Mouse (Mus musculus) heart, embryonic 10.5 days (tissue): ENCODE results near the gene Amz2. TPM values are rescaled to one million over a fixed set of nuclear protein-coding genes. Genes with fewer than 3 reads are reported as not detected.

Experiments used
- DNase-seq: peaks from one replicate; pipeline ENCODE4 v3.0.0-alpha.2; 2017; ENCODE audit warnings: low spot score
- H3K27ac ChIP-seq: fragments of 300-500 bp; sonication (generic); 2 replicates; pipeline ENCODE4 v1.5.1; 2016; ENCODE audit warnings: mild to moderate bottlenecking
- H3K27me3 ChIP-seq: fragments of 300-500 bp; sonication (generic); 2 replicates; pipeline ENCODE4 v1.6.1; 2016; ENCODE audit warnings: mild to moderate bottlenecking; ENCODE audit not compliant: poor library complexity, insufficient read depth, severe bottlenecking
- H3K36me3 ChIP-seq: fragments of 300-500 bp; sonication (generic); 2 replicates; pipeline ENCODE4 v1.6.1; 2016; ENCODE audit warnings: mild to moderate bottlenecking, moderate library complexity
- H3K4me1 ChIP-seq: fragments of 300-500 bp; sonication (generic); 2 replicates; pipeline ENCODE4 v1.6.1; 2016; ENCODE audit warnings: mild to moderate bottlenecking
- H3K4me3 ChIP-seq: fragments of 300-500 bp; sonication (generic); 2 replicates; pipeline ENCODE4 v1.5.1; 2016; ENCODE audit warnings: mild to moderate bottlenecking, moderate library complexity
- H3K9me3 ChIP-seq: fragments of 300-500 bp; sonication (generic); 2 replicates; pipeline ENCODE4 v1.6.1; 2016; ENCODE audit warnings: mild to moderate bottlenecking, moderate library complexity
- WGBS: fragments of 180-500 bp; shearing (Covaris S2); methylation state at CpG from one replicate; pipeline ENCODE4 v1.1.7; 2016; 5-methylcytosine and 5-hydroxymethylcytosine counted together
- polyA plus RNA-seq: library from polyadenylated mRNA; unstranded; fragments of >200 nt; fragmentation: Nextera tagmentation; extraction: Ambion mirVana; gene quantifications from 2 replicates; pipeline ENCODE4 v1.2.1, GENCODE M21; 2016

Gene Amz2
- polyA plus RNA-seq, 1 experiment from 2014 or later = 35.4 TPM

DNA sequence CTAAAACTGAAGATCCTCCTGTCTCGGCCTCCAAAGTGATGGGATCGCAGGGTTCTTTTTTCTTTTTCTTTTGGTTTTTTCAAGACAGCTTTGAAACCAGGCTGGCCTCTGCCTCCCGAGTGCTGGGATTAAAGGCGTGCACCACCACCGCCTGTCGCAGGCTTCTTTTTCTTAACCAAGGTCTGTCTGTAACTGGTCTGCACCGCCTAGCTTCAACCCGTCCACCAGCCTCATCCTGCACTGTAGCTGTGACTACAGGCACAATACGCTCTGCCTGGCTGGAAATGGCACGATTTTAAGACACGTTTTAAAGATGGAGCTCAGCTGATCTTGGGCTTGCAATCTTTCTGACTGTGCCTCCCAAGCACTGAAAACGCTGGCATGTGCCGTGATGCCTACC lies 49.1 kb downstream of the Amz2 start:
- H3K27me3 ChIP-seq = 0 out of 2 replicates have a peak, but pooled peaks cover 9% of the 10 kb centered on the region
- 84% methylated on average over 13 of the region's 13 CpGs for WGBS

DNA sequence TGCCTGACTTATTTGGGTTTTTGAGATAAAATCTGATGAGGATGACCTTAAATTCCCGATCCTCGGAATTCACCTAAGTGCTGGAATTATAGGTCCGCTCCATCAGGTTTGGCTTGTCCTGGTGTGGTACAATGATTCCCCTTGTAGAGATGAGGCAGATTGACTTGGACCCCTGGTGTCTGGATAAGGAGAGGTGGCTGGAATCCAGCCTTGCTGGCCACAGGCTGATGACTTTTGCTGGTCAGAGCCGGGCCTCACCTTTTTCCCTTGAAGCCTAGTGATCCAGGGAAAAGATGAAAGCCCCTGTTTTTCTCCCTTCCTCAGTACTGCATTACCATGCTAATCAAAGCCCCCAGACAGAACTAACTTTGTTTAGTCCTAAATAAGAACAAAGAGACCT lies 50.0 kb downstream of the Amz2 start:
- DNase-seq = no peak
- no peaks in the 10 kb centered on the region for H3K9me3 ChIP-seq
- no peaks in the 10 kb centered on the region for H3K36me3 ChIP-seq
- H3K27me3 ChIP-seq = 0 out of 2 replicates have a peak, but pooled peaks cover 9% of the 10 kb centered on the region
- H3K27ac ChIP-seq = no peak overlapping the region
- WGBS = 75% methylated on average over 4 of the region's 4 CpGs
- peaks cover 38% of the 10 kb centered on the region for H3K4me1 ChIP-seq
- H3K4me3 ChIP-seq = no peak overlapping the region

More for the DNA sequence above, 49.1 kb downstream of the Amz2 start:
- no peak for DNase-seq
- no peaks in the 10 kb centered on the region for H3K9me3 ChIP-seq
- H3K36me3 ChIP-seq = no peaks in the 10 kb centered on the region
- H3K27ac ChIP-seq = no peak overlapping the region
- no peak overlapping the region for H3K4me3 ChIP-seq
- H3K4me1 ChIP-seq = peaks cover 33% of the 10 kb centered on the region

DNA sequence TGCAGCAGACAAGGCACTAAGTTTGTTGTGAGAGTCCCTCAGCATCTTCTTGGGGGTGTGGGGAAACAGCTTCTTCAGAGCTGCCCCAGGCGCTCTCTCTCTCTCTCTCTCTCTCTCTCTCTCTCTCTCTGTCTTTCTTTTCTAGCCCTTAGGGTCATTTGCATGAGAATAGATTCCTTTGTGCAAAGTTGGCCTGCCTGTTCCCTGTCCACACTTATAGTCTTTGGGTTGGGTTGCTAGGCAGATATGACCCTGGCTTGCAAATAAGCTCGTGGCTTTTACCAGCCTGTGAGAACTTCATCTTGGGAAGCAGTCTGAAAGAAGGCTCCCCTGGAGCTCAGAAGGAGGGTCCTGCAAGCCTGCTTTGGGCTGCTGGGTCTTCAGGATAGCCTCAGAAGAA lies 50.5 kb downstream of the Amz2 start:
- peak overlapping the region; percentile 0; the same call in 1 of the 2 replicates for H3K27ac ChIP-seq
- WGBS = 61% methylated on average over 2 of the region's 2 CpGs
- no peak for DNase-seq
- H3K27me3 ChIP-seq = 0 out of 2 replicates have a peak, but pooled peaks cover 9% of the 10 kb centered on the region
- H3K36me3 ChIP-seq = no peaks in the 10 kb centered on the region
- H3K9me3 ChIP-seq = no peaks in the 10 kb centered on the region
- H3K4me1 ChIP-seq = peaks cover 36% of the 10 kb centered on the region
- no peak overlapping the region for H3K4me3 ChIP-seq

DNA sequence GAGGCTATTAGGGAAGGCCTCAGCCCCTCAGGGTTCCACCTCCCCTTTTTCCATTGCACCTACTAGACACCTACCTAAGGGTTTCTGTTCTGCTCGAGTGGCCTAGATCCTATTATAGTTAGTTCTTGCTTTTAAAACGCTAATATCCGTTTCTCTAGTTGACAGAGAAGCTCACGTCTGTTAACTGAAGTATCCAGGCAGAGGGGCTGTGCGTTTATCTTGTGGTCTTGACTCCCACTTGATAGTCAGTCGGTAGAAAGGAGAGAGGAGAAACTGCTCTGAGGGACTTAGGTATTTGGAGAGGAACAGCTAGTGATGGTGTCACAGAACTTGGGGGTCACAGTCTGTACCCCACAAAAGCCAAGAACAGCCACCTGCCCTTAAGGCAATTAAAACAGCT lies 50.9 kb downstream of the Amz2 start:
- Histone ChIP-seq H3K4me1 (peaks cover 32% of the 10 kb centered on the region), H3K27ac (peak overlapping the region; percentile 0; the same call in 1 of the 2 replicates), H3K9me3 (no peaks in the 10 kb centered on the region), H3K4me3 (no peak overlapping the region), H3K27me3 (0 out of 2 replicates have a peak, but pooled peaks cover 9% of the 10 kb centered on the region), H3K36me3 (no peaks in the 10 kb centered on the region)
- DNase-seq = no peak
- WGBS = 35% methylated on average over 6 of the region's 6 CpGs

DNA sequence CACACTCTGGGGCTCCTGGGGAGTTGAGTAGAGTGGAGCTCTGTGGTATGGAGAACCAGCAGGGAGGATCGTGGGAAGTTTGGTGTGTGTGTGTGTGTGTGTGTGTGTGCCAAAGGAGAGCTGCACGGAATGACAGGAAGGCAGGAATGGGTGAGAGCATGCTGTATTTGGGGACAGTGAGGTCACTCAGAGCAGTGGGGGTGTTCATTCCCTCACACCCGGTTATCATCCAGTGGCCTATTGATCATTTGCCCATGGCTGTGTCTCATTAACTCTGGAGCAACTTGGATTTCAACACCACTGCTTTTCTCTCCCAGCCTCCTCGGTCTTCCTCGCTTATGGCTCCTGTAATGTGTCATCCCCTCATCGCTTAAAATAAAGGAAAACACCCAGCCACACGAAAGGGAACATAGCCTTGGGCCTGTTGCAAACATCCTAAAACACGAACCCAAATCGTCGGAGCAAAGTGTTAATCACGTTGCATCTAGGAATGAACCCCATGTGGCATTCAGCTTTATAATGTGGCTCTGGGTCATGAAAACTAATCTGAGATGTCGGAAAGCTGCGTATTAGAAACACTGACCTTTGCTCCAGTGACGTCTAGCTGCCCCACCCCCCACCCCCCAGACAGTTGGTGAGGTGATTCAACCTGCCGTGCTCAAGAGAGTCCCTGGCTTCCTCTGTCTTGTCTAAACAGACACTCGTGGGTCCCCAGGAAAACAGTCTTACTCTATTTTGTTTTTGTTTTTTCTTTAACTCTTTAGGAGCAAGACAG lies 52.0 kb downstream of the Amz2 start:
- Histone ChIP-seq H3K9me3 (no peaks in the 10 kb centered on the region), H3K36me3 (no peaks in the 10 kb centered on the region), H3K4me3 (no peak overlapping the region), H3K4me1 (peaks cover 28% of the 10 kb centered on the region), H3K27ac (no peak overlapping the region), H3K27me3 (0 out of 2 replicates have a peak, but pooled peaks cover 9% of the 10 kb centered on the region)
- no peak for DNase-seq
- 45% methylated on average over 16 of the region's 16 CpGs for WGBS

DNA sequence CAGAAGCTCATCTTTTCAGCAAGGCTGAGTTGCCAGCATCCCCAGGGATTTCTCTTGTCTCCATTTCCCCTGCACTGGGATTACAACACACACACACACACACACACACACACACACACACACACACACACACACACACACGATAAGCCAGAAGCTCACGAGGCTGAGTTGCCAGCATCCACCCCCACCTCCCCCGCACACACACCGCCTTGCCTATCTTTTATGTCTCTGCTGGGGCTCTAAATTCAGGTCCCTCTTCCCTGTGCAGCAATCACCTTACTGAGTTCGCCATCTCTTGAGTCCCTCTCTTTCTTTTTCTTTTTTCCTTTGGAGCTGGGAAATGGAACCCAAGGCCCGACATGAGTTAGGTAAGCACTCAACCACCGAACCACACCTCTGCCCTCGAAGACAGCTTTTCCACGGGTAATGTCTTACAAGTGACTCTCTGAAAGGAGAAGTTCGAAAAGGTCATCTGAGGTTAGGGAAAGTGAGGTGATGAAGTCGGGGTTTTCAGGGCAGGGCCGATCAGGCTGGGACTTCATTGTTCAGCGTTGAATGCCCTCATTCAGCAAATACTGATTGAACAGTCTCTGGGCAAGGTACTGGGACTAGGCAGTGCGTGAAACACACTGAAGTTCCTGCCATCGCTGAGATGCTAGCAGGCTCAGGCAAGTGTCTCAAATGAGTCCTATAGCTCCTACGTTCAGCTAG lies 54.0 kb downstream of the Amz2 start:
- no peak overlapping the region for H3K4me3 ChIP-seq
- H3K36me3 ChIP-seq = no peaks in the 10 kb centered on the region
- H3K9me3 ChIP-seq = no peaks in the 10 kb centered on the region
- H3K27ac ChIP-seq = no peak overlapping the region
- H3K4me1 ChIP-seq = peaks cover 20% of the 10 kb centered on the region; the same call in 1 of the 2 replicates
- 71% methylated on average over 16 of the region's 16 CpGs for whole genome bisulfite sequencing
- H3K27me3 ChIP-seq = 0 out of 2 replicates have a peak, but pooled peaks cover 9% of the 10 kb centered on the region
- no peak for DNase-seq

DNA sequence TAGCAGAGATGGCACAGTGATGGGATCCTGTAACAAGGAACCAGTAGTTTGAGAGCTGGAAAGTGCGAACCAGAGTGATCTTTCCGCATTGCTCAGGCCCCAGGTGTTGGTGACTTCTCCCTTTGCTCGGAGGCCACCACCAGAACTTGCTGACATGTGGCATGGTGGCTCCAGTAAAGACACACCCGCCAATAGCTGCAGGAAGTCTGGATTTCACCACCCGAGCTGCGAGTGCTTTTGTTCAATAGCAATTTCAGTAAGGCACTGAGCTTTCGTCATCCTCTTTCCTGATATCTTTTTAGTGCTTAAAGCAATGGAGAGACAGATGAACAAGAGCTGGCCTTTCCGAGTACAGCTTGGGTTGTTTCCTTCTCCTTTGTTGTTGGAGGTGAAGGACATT lies 54.7 kb downstream of the Amz2 start:
- no peak overlapping the region for H3K27ac ChIP-seq
- H3K9me3 ChIP-seq = no peaks in the 10 kb centered on the region
- H3K4me1 ChIP-seq = peaks cover 20% of the 10 kb centered on the region; the same call in 1 of the 2 replicates
- DNase-seq = no peak
- no peaks in the 10 kb centered on the region for H3K36me3 ChIP-seq
- no peak overlapping the region for H3K4me3 ChIP-seq
- WGBS = 64% methylated on average over 8 of the region's 8 CpGs
- 0 out of 2 replicates have a peak, but pooled peaks cover 9% of the 10 kb centered on the region for H3K27me3 ChIP-seq

DNA sequence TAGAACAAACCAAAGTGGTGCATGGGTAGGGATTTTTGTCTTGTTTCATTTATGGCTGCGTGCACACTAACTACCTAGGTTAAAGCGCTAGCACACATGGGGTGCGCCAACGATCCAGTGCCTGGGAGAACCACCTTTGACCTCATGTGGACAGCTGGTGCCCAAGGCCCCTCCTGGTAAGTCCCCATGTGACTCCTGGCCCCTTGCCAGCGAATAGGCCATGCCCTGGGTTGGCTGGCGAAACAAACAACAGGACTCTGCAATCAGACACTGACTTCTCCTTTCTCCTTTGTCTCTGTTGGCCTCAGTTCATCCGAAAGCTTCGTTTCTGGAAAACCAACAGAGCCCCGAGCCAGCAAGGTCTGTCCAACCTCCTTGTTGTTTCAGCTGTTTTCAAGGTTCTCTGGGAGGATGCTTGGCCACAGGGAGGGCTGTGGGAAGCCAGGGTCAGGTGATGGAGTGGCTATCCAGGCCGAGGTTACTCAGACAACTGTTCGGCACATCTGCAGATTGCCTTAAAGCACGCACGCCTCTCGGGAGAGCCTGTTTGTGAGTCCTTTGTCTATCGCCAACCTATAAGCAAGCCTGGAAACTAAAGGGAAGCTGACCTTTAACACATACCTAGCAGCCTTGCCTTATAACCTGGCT lies 59.8 kb downstream of the Amz2 start:
- H3K4me3 ChIP-seq = no peak overlapping the region
- WGBS = 83% methylated on average over 15 of the region's 15 CpGs
- no peaks in the 10 kb centered on the region for H3K36me3 ChIP-seq
- no peaks in the 10 kb centered on the region for H3K4me1 ChIP-seq
- no peaks in the 10 kb centered on the region for H3K27me3 ChIP-seq
- no peak overlapping the region for H3K27ac ChIP-seq
- DNase-seq = no peak
- H3K9me3 ChIP-seq = no peaks in the 10 kb centered on the region

DNA sequence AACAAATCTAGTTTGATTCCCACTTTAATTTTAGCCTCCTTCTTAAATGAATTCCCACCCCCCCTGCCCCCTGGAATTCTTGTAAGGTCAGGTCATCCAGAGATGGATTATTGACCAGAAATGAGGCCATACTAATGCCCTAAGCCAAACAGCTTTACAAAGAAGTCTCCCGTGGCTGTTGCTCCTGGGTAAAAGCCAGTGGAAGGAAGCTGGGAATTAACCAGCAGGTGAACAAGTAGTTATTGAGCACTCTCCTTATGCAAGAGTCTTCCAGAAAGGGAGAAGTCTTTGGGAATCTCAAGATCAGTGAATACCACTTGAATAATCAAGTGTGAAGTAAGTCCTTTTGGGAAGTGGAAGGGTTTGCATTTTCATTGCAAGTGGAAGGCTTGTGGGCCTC lies 61.4 kb downstream of the Amz2 start:
- Histone ChIP-seq H3K4me3 (no peak overlapping the region), H3K9me3 (no peaks in the 10 kb centered on the region), H3K27me3 (peaks cover 4% of the 10 kb centered on the region; the same call in 1 of the 2 replicates), H3K4me1 (no peaks in the 10 kb centered on the region), H3K27ac (no peak overlapping the region), H3K36me3 (no peaks in the 10 kb centered on the region)
- DNase-seq = no peak
- 68% methylated on average over 1 of the region's 1 CpGs for WGBS

DNA sequence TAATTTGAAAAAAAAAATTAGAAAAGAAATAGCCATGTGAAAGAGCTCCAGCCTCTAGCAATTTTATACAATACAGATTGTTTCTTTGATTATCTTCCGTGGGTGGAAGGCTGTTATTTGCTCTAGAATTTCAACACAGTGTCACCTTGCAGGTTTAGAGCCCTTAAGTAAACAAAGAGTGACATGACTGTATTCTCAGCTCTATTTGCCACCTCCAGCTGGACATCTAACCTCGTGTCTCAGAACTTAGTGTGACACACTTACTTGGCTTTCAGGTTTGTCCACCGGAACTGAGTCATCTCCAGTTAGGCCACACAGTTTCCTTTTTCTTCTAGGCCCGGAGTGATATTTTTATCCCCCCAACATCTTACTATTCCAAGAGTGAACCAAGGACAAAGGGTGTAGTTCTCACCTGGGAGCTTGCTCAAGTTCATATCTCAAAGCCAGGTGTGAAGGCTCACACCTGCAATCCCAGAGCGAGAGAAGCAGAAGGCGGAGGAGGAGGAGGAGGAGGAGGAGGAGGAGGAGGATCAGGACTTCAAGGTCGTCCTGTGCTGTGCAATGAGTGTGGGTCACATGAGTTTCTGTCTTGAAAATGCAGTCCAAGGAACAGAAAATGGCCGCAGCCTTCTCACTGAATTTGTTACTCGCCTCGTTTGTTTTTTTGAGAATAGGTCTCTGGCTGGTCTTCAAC lies 62.4 kb downstream of the Amz2 start:
- Histone ChIP-seq H3K27me3 (peaks cover 4% of the 10 kb centered on the region; the same call in 1 of the 2 replicates), H3K4me3 (no peak overlapping the region), H3K9me3 (no peaks in the 10 kb centered on the region), H3K36me3 (no peaks in the 10 kb centered on the region), H3K4me1 (peaks cover 5% of the 10 kb centered on the region; the same call in 1 of the 2 replicates), H3K27ac (no peak overlapping the region)
- no peak for DNase-seq
- WGBS = 77% methylated on average over 10 of the region's 10 CpGs

DNA sequence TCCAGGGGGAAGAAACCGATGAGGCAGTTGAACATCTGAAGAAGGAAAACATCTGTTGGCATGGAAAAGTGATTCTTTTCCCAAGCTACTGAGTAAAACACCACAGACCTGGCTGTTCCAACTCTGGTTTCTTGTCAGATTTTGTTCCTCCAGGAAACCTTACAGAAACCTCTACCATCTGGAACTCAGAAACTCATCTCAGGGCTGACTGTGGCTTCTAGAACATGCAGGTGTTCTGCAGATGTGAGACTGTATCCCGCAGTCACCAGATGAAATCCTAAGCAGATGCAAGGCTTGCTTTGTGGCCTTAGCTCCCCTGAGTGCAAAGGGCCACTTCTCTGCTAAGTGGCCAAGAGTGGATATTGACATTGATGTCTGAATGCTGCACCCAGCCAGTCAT lies 64.0 kb downstream of the Amz2 start:
- Histone ChIP-seq H3K27me3 (peaks cover 4% of the 10 kb centered on the region; the same call in 1 of the 2 replicates), H3K27ac (no peak overlapping the region), H3K9me3 (no peaks in the 10 kb centered on the region), H3K36me3 (no peaks in the 10 kb centered on the region), H3K4me1 (peaks cover 9% of the 10 kb centered on the region), H3K4me3 (no peak overlapping the region)
- 85% methylated on average over 2 of the region's 2 CpGs for WGBS
- DNase-seq = no peak

DNA sequence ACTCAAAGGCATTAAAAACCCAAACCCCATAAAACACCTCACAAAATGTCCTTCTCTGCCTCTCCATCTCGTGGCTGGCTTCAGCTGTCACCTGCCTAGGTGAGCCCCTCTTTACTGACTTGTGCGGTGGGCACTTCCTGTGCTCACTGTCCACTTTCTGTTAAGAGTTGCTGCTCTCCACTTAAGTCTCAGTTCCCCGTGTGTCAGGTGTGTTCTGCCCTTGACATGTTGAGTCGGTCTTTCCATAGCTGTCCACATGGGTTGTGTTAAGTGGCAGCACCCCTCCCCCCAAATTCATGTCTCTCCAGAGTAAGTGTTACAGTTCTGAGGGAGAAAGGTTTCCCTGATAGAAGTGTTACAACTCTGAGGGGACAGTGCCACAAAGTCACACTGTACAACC lies 66.1 kb downstream of the Amz2 start:
- Histone ChIP-seq H3K4me3 (no peak overlapping the region), H3K27me3 (peaks cover 4% of the 10 kb centered on the region; the same call in 1 of the 2 replicates), H3K27ac (no peak overlapping the region), H3K36me3 (no peaks in the 10 kb centered on the region), H3K4me1 (peaks cover 28% of the 10 kb centered on the region), H3K9me3 (no peaks in the 10 kb centered on the region)
- no peak for DNase-seq
- 75% methylated on average over 4 of the region's 4 CpGs for WGBS
